Mouse (Mus musculus): ENCODE data around the gene Srcin1. TPM values are rescaled to one million over a fixed set of nuclear protein-coding genes. Genes with fewer than 3 reads are reported as not detected.

The Srcin1 gene
- total RNA-seq, 2 experiments from 2014 or later, result 1.3 to 1.9 TPM

GRCm38 (mm10) chr11:97534442-97535307, 41.3 kb downstream of the Srcin1 start:
- DNase-seq (ENCODE audit: low spot score), result no peak

- no peak for DNase-seq (ENCODE audit: low spot score)
Observed at GRCm38 (mm10) chr11:97533653-97534052, 42.3 kb downstream of the Srcin1 start.

GRCm38 (mm10) chr11:97532950-97533582, 42.9 kb downstream of the Srcin1 start:
- DNase-seq (ENCODE audit: low spot score), result no peak

GRCm38 (mm10) chr11:97532354-97532753, 43.6 kb downstream of the Srcin1 start:
- DNase-seq (ENCODE audit: low spot score), result no peak

GRCm38 (mm10) chr11:97531381-97532260, 44.4 kb downstream of the Srcin1 start:
- peak; percentile 89 for DNase-seq (ENCODE audit: low spot score)

GRCm38 (mm10) chr11:97530961-97531360, 45.0 kb downstream of the Srcin1 start:
- DNase-seq (ENCODE audit: low spot score), result no peak

GRCm38 (mm10) chr11:97530069-97530468, 45.9 kb downstream of the Srcin1 start:
- no peak for DNase-seq (ENCODE audit: low spot score)

GRCm38 (mm10) chr11:97528282-97528808, 47.6 kb downstream of the Srcin1 start:
- DNase-seq (ENCODE audit: low spot score), result no peak

- no peak for DNase-seq (ENCODE audit: low spot score)
Observed at GRCm38 (mm10) chr11:97525313-97525712, 50.7 kb downstream of the Srcin1 start.

- DNase-seq (ENCODE audit: low spot score), result no peak
Observed at GRCm38 (mm10) chr11:97524306-97524705, 51.7 kb downstream of the Srcin1 start.

GRCm38 (mm10) chr11:97523827-97524261, 52.1 kb downstream of the Srcin1 start:
- DNase-seq (ENCODE audit: low spot score), result no peak

- DNase-seq (ENCODE audit: low spot score), result no peak
Observed at GRCm38 (mm10) chr11:97523107-97523506, 52.9 kb downstream of the Srcin1 start.

GRCm38 (mm10) chr11:97521741-97522474, 54.1 kb downstream of the Srcin1 start:
- DNase-seq (ENCODE audit: low spot score), result no peak

GRCm38 (mm10) chr11:97520541-97520940, 55.4 kb downstream of the Srcin1 start:
- DNase-seq (ENCODE audit: low spot score), result no peak

- no peak for DNase-seq (ENCODE audit: low spot score)
Observed at GRCm38 (mm10) chr11:97513066-97513465, 62.9 kb downstream of the Srcin1 start.

GRCm38 (mm10) chr11:97512511-97512910, 63.5 kb downstream of the Srcin1 start:
- DNase-seq (ENCODE audit: low spot score), result no peak

GRCm38 (mm10) chr11:97511661-97512369, 64.2 kb downstream of the Srcin1 start:
- peak; percentile 16 for DNase-seq (ENCODE audit: low spot score)

- peak; percentile 64 for DNase-seq (ENCODE audit: low spot score)
Observed at GRCm38 (mm10) chr11:97510966-97511660, 64.9 kb downstream of the Srcin1 start.

- DNase-seq (ENCODE audit: low spot score), result no peak
Observed at GRCm38 (mm10) chr11:97509715-97510485, 66.1 kb downstream of the Srcin1 start.

Measured in gastrocnemius, adult 18-20 months (tissue).